Mouse (Mus musculus) hindbrain, embryonic 14.5 days (tissue): ENCODE measurements around the gene Ercc6. TPM values are rescaled to one million over a fixed set of nuclear protein-coding genes. Genes with fewer than 3 reads are reported as not detected.

ENCODE experiments used
- ATAC-seq: fragments of 200-750 bp; cut with Nextera tagmentation; 2 replicates; pipeline ENCODE4 v1.8.0; 2017; ENCODE audit warnings: moderate number of reproducible peaks, mild to moderate bottlenecking, moderate TSS enrichment, moderate library complexity; ENCODE audit not compliant: low FRiP score
- DNase-seq: peaks from one replicate; pipeline ENCODE4 v3.0.0-alpha.2; 2015; ENCODE audit warnings: low spot score
- H3K27ac ChIP-seq: fragments of 300-500 bp; sonication (generic); 2 replicates; pipeline ENCODE4 v1.5.1; 2014; ENCODE audit warnings: mild to moderate bottlenecking, moderate library complexity
- H3K27me3 ChIP-seq: fragments of 300-500 bp; sonication (generic); 2 replicates; pipeline ENCODE4 v1.6.1; 2014; ENCODE audit warnings: mild to moderate bottlenecking, low read length, mixed read lengths; ENCODE audit not compliant: control insufficient read depth, insufficient read depth
- H3K36me3 ChIP-seq: fragments of 300-500 bp; sonication (generic); replicated peaks from 2 replicates; pipeline ENCODE4 v1.6.1; 2014; ENCODE audit not compliant: control insufficient read depth, insufficient read depth
- H3K4me1 ChIP-seq: fragments of 300-500 bp; sonication (generic); replicated peaks from 2 replicates; pipeline ENCODE4 v1.6.1; 2014; ENCODE audit warnings: antibody characterized with exemption, low read length, mixed read lengths; ENCODE audit not compliant: control insufficient read depth, insufficient read depth
- H3K4me2 ChIP-seq: fragments of 300-500 bp; sonication (generic); replicated peaks from 2 replicates; pipeline ENCODE4 v1.6.1; 2014; ENCODE audit warnings: mild to moderate bottlenecking, moderate library complexity
- H3K4me3 ChIP-seq: fragments of 300-500 bp; sonication (generic); replicated peaks from 2 replicates; pipeline ENCODE4 v1.5.1; 2014; ENCODE audit warnings: mild to moderate bottlenecking, low read length
- H3K9ac ChIP-seq: fragments of 300-500 bp; sonication (generic); 2 replicates; pipeline ENCODE4 v1.6.1; 2014
- H3K9me3 ChIP-seq: fragments of 300-500 bp; sonication (generic); 2 replicates; pipeline ENCODE4 v1.6.1; 2016; ENCODE audit warnings: low read length; ENCODE audit not compliant: control insufficient read depth
- WGBS: fragments of 180-500 bp; shearing (Covaris S2); extraction: QIAGEN DNeasy Blood & Tissue Kit; methylation state at CpG from one replicate; pipeline ENCODE4 v1.1.7; 2014; 5-methylcytosine and 5-hydroxymethylcytosine counted together
- polyA plus RNA-seq: library from polyadenylated mRNA; unstranded; fragments of >200 nt; fragmentation: Nextera tagmentation; extraction: Ambion mirVana; gene quantifications from 2 replicates; pipeline ENCODE4 v1.2.1, GENCODE M21; 2014

Gene Ercc6
- polyA plus RNA-seq, 1 experiment from 2014 or later = 22.1 TPM

GRCm38 (mm10) chr14:32512912-32513311 is 409 bp upstream of the Ercc6 start:
- H3K4me1 ChIP-seq = peaks cover 12% of the 10 kb centered on the region
- H3K36me3 ChIP-seq = peaks cover 20% of the 10 kb centered on the region
- H3K4me3 ChIP-seq = peak overlapping the region; percentile 62
- peak overlapping the region; percentile 87 for H3K27ac ChIP-seq
- WGBS = 46% methylated on average over 9 of the region's 9 CpGs
- H3K9me3 ChIP-seq = no peaks in the 10 kb centered on the region
- DNase-seq (no peak), ATAC-seq (0 out of 2 replicates have a peak, but pooled peaks have one; percentile 15)
- peak overlapping the region; percentile 71 for H3K4me2 ChIP-seq
- no peaks in the 10 kb centered on the region for H3K27me3 ChIP-seq
- H3K9ac ChIP-seq = peak overlapping the region; percentile 69

GRCm38 (mm10) chr14:32516086-32516485 is 2.8 kb downstream of the Ercc6 start:
- Histone ChIP-seq H3K9me3 (no peaks in the 10 kb centered on the region), H3K4me1 (peaks cover 12% of the 10 kb centered on the region), H3K4me2 (no peak overlapping the region), H3K9ac (no peak overlapping the region), H3K36me3 (peaks cover 51% of the 10 kb centered on the region), H3K27ac (no peak overlapping the region), H3K27me3 (no peaks in the 10 kb centered on the region), H3K4me3 (no peak overlapping the region)
- WGBS = 65% methylated on average over 1 of the region's 1 CpGs
- no peak for ATAC-seq
- DNase-seq = no peak

- H3K4me3 ChIP-seq = no peak overlapping the region
- H3K27me3 ChIP-seq = no peaks in the 10 kb centered on the region
- H3K27ac ChIP-seq = no peak overlapping the region
- peaks cover 9% of the 10 kb centered on the region for H3K4me1 ChIP-seq
- no peaks in the 10 kb centered on the region for H3K9me3 ChIP-seq
- ATAC-seq = no peak
- H3K9ac ChIP-seq = no peak overlapping the region
- no peak for DNase-seq
- H3K36me3 ChIP-seq = peaks cover 71% of the 10 kb centered on the region
- no peak overlapping the region for H3K4me2 ChIP-seq
- 98% methylated on average over 2 of the region's 2 CpGs for WGBS
Observed at GRCm38 (mm10) chr14:32518543-32518942, 5.2 kb downstream of the Ercc6 start.

GRCm38 (mm10) chr14:32520400-32520926 is 7.1 kb downstream of the Ercc6 start:
- no peak overlapping the region for H3K4me3 ChIP-seq
- no peaks in the 10 kb centered on the region for H3K9me3 ChIP-seq
- no peak overlapping the region for H3K4me2 ChIP-seq
- DNase-seq (no peak), ATAC-seq (no peak)
- no peaks in the 10 kb centered on the region for H3K27me3 ChIP-seq
- H3K4me1 ChIP-seq = no peaks in the 10 kb centered on the region
- 75% methylated on average over 7 of the region's 7 CpGs for WGBS
- no peak overlapping the region for H3K9ac ChIP-seq
- no peak overlapping the region for H3K27ac ChIP-seq
- H3K36me3 ChIP-seq = peaks cover 71% of the 10 kb centered on the region

- H3K4me3 ChIP-seq = no peak overlapping the region
- no peaks in the 10 kb centered on the region for H3K27me3 ChIP-seq
- 76% methylated on average over 2 of the region's 2 CpGs for WGBS
- no peak overlapping the region for H3K4me2 ChIP-seq
- ATAC-seq (no peak), DNase-seq (no peak)
- H3K9ac ChIP-seq = no peak overlapping the region
- no peaks in the 10 kb centered on the region for H3K9me3 ChIP-seq
- no peaks in the 10 kb centered on the region for H3K4me1 ChIP-seq
- no peak overlapping the region for H3K27ac ChIP-seq
- H3K36me3 ChIP-seq = peaks cover 75% of the 10 kb centered on the region
Observed at GRCm38 (mm10) chr14:32522336-32522735, 9.0 kb downstream of the Ercc6 start.

- peaks cover 68% of the 10 kb centered on the region for H3K36me3 ChIP-seq
Observed at GRCm38 (mm10) chr14:32524071-32524470, 10.8 kb downstream of the Ercc6 start.

GRCm38 (mm10) chr14:32525996-32526705 is 12.8 kb downstream of the Ercc6 start:
- Histone ChIP-seq H3K27me3 (no peaks in the 10 kb centered on the region), H3K36me3 (peaks cover 48% of the 10 kb centered on the region), H3K9me3 (no peaks in the 10 kb centered on the region), H3K27ac (no peak overlapping the region), H3K4me3 (no peak overlapping the region), H3K9ac (no peak overlapping the region), H3K4me2 (no peak overlapping the region), H3K4me1 (no peaks in the 10 kb centered on the region; the same call in 1 of the 2 replicates)
- 78% methylated on average over 14 of the region's 14 CpGs for WGBS
- DNase-seq (no peak), ATAC-seq (no peak)

More at GRCm38 (mm10) chr14:32524071-32524470, 10.8 kb downstream of the Ercc6 start:
- DNase-seq = no peak
- Histone ChIP-seq H3K4me1 (no peaks in the 10 kb centered on the region), H3K9me3 (no peaks in the 10 kb centered on the region), H3K9ac (no peak overlapping the region), H3K27me3 (no peaks in the 10 kb centered on the region), H3K4me3 (no peak overlapping the region), H3K4me2 (no peak overlapping the region), H3K27ac (no peak overlapping the region)
- no peak for ATAC-seq
- 83% methylated on average over 1 of the region's 1 CpGs for WGBS

GRCm38 (mm10) chr14:32527211-32527610 is 13.9 kb downstream of the Ercc6 start:
- no peak overlapping the region for H3K9ac ChIP-seq
- ATAC-seq (no peak), DNase-seq (no peak)
- H3K36me3 ChIP-seq = peaks cover 37% of the 10 kb centered on the region
- WGBS = 97% methylated on average over 9 of the region's 9 CpGs
- H3K9me3 ChIP-seq = no peaks in the 10 kb centered on the region
- no peak overlapping the region for H3K4me3 ChIP-seq
- no peaks in the 10 kb centered on the region for H3K27me3 ChIP-seq
- H3K27ac ChIP-seq = no peak overlapping the region
- no peaks in the 10 kb centered on the region; the same call in 1 of the 2 replicates for H3K4me1 ChIP-seq
- H3K4me2 ChIP-seq = no peak overlapping the region

- 95% methylated on average over 7 of the region's 7 CpGs for WGBS
- no peaks in the 10 kb centered on the region for H3K27me3 ChIP-seq
- no peak overlapping the region for H3K4me2 ChIP-seq
- no peaks in the 10 kb centered on the region; the same call in 1 of the 2 replicates for H3K4me1 ChIP-seq
- no peak overlapping the region for H3K27ac ChIP-seq
- H3K9ac ChIP-seq = no peak overlapping the region
- DNase-seq = no peak
- no peak overlapping the region for H3K4me3 ChIP-seq
- H3K9me3 ChIP-seq = no peaks in the 10 kb centered on the region
- peaks cover 28% of the 10 kb centered on the region for H3K36me3 ChIP-seq
- no peak for ATAC-seq
Observed at GRCm38 (mm10) chr14:32529036-32529435, 15.7 kb downstream of the Ercc6 start.
